Mouse (Mus musculus) ES-E14 (cell line): ENCODE results near the gene Dhdh. TPM values are rescaled to one million over a fixed set of nuclear protein-coding genes. Genes with fewer than 3 reads are reported as not detected.

Experiments used
- DNase-seq: peaks from one replicate; pipeline ENCODE4 v3.0.0-alpha.2; 2013; ENCODE audit warnings: low read depth, low spot score
- H3K27ac ChIP-seq: 2 replicates; pipeline ENCODE4 v1.5.1; 2012; ENCODE audit warnings: low read depth, mild to moderate bottlenecking, low read length, moderate library complexity, mixed read lengths; ENCODE audit not compliant: poor library complexity, insufficient read depth, severe bottlenecking
- H3K36me3 ChIP-seq: 2 replicates; pipeline ENCODE4 v1.6.1; 2012; ENCODE audit warnings: mild to moderate bottlenecking, low read length, moderate library complexity, mixed read lengths; ENCODE audit not compliant: control insufficient read depth, poor library complexity, insufficient read depth, severe bottlenecking
- H3K4me1 ChIP-seq, 2 experiments: fragments of 150-350 bp in 1 of 2; sonication (generic) in 1 of 2; 2 replicates each; pipeline ENCODE4 v1.6.1; 2012; ENCODE audit warnings: low read length in 2 of 2, mild to moderate bottlenecking in 1 of 2, mixed read lengths in 1 of 2; ENCODE audit not compliant: control insufficient read depth in 2 of 2, insufficient read depth in 2 of 2, poor library complexity in 1 of 2
- H3K4me3 ChIP-seq, 2 experiments: fragments of 150-350 bp in 1 of 2; sonication (generic) in 1 of 2; 2 replicates each; pipeline ENCODE4 v1.5.1; 2012; ENCODE audit warnings: low read length in 2 of 2, low read depth in 1 of 2, mild to moderate bottlenecking in 1 of 2, mixed read lengths in 1 of 2; ENCODE audit not compliant: insufficient read depth in 1 of 2, poor library complexity in 1 of 2, severe bottlenecking in 1 of 2
- H3K9ac ChIP-seq: 2 replicates; pipeline ENCODE4 v1.6.1; 2012; ENCODE audit warnings: low read depth, mild to moderate bottlenecking, low read length, mixed read lengths; ENCODE audit not compliant: poor library complexity, insufficient read depth, severe bottlenecking
- H3K9me3 ChIP-seq: fragments of 150-350 bp; sonication (generic); 2 replicates; pipeline ENCODE4 v1.6.1; 2012; ENCODE audit warnings: low read depth, mild to moderate bottlenecking, low read length; ENCODE audit not compliant: control insufficient read depth, insufficient read depth
- CHD2 ChIP-seq: IDR thresholded peaks from 2 replicates; pipeline ENCODE4 v1.6.1; 2014; ENCODE audit warnings: mild to moderate bottlenecking, low read depth, low read length, inconsistent platforms
- HCFC1 ChIP-seq: IDR thresholded peaks from 2 replicates; pipeline ENCODE4 v1.6.1; 2012; ENCODE audit warnings: low read length, inconsistent platforms, borderline replicate concordance; ENCODE audit not compliant: insufficient read depth
- MAFK ChIP-seq: IDR thresholded peaks from 2 replicates; pipeline ENCODE4 v1.6.1; 2014; ENCODE audit warnings: mild to moderate bottlenecking, low read depth, low read length, inconsistent platforms; ENCODE audit not compliant: insufficient read depth
- ZC3H11A ChIP-seq: IDR thresholded peaks from 2 replicates; pipeline ENCODE4 v1.6.1; 2012; ENCODE audit warnings: low read depth, mild to moderate bottlenecking, inconsistent platforms, low read length, borderline replicate concordance
- ZNF384 ChIP-seq: IDR thresholded peaks from 2 replicates; pipeline ENCODE4 v1.6.1; 2012; ENCODE audit warnings: low read depth, low read length, inconsistent platforms
- in situ Hi-C, 2 experiments: fragments of 600-800 bp; cut with MboI; formaldehyde crosslinking; loops; one replicate each; pipeline ENCODE4 v1.15.1; 2025; ENCODE audit warnings: low sequenced_read_pairs in 2 of 2, inconsistent platforms in 1 of 2; ENCODE audit not compliant: unreplicated experiment in 2 of 2
- total RNA-seq: library from RNA; depleted of rRNA; stranded (reverse); fragments of 300-350 nt; gene quantifications from 2 replicates; pipeline ENCODE4 v1.2.3, GENCODE M21; 2012

The Dhdh gene
- total RNA-seq, 1 experiment, result 3.6 TPM

DNA sequence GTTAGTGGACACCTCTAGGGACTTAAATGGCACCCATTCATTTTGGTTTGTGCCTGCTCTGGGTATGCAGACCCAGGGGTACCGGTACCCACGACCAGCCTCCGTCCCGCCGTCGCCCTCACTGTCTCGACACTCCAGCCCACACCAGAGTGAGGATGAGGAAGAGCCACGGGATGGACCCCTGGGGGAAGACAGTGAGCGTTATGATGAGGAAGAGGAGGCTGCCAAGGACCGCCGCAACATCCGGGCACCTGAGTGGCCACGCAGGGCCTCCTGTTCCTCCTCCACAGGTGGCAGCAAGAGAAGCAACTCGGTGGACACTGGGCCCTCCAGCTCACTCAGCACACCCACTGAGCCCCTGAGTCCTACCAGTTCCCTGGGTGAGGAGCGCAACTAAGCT, 33.6 kb downstream of the Dhdh start:
- Histone ChIP-seq H3K27ac (no peak overlapping the region), H3K9me3 (no peaks in the 10 kb centered on the region), H3K9ac (no peak overlapping the region), H3K36me3 (peaks cover 25% of the 10 kb centered on the region), H3K4me3 (peak overlapping the region in 1 of 2 experiments; percentile 12; a peak in 1 of 4 replicates), H3K4me1 (peaks cover 0 to 19% of the 10 kb centered on the region in 2 experiments; a peak in 1 of 4 replicates)
- in situ Hi-C loops, result no loop called here
- DNase-seq, result no peak
- TF ChIP-seq CHD2 (no peak), MAFK (no peak), ZNF384 (no peak), HCFC1 (no peak)

DNA sequence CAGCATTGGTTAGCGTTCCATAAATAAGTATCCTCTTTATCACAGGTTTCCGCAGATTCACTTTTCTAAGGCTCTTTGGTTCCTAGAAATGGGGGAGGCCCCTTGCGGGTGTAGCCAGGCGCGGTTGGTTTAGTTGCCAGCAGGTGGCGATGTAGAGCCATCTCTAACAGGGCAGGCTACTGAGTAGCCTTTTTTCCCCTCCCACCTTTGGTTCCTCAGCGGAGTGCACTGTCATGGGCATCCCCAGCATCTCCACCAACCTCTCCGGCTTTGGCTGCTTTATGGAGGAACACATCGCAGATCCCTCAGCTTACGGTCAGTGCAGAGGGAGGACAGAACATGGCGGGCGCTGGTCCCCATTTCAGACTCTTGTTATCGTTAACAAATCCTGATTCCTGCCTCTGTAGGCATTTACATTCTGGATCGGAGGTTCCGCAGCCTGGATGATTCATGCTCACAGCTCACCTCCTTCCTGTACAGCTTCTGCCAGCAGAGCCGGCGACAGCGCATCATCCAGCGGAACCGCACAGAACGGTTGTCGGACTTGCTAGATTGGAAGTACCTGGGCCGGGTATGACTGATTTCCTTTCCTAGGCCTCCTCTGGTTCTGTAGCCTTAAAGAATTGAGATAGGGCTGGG, 37.1 kb downstream of the Dhdh start:
- Histone ChIP-seq H3K9me3 (no peaks in the 10 kb centered on the region), H3K9ac (peak overlapping the region; percentile 21; the same call in 1 of the 2 replicates), H3K36me3 (peaks cover 11% of the 10 kb centered on the region; the same call in 1 of the 2 replicates), H3K4me1 (peaks cover 1 to 30% of the 10 kb centered on the region in 2 experiments; a peak in 1 of 4 replicates), H3K4me3 (peak overlapping the region in 1 of 2 experiments; percentile 44; a peak in 3 of 4 replicates), H3K27ac (no peak overlapping the region)
- in situ Hi-C loops, result no loop called here
- TF ChIP-seq ZC3H11A, result no peak
- TF ChIP-seq ZNF384, result no peak
- TF ChIP-seq HCFC1, result no peak
- no peak for TF ChIP-seq CHD2
- no peak; the same call in 1 of the 2 replicates for TF ChIP-seq MAFK
- peak; percentile 84 for DNase-seq

DNA sequence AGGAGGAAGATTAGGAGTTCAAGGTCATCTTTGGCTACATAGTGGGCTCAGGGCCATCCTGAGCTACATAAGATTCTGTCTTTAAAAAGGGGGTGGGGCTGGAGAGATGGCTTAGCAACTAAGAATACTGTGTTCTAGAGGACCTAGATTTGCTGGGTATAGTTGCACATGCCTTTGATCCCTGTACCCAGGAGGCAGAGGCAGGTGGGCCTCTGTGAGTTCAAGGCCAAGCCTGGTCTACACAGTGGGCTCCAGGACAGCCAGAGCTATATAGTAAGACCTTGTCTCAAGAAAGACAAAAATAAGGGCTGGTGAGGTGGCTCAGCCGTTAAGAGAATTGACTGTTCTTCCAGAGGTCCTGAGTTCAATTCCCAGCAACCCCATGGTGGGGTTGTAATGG, 38.6 kb downstream of the Dhdh start:
- no peak for TF ChIP-seq ZC3H11A
- no peak for TF ChIP-seq MAFK
- TF ChIP-seq ZNF384, result no peak
- TF ChIP-seq HCFC1, result no peak
- no peak for DNase-seq
- no peak overlapping the region for H3K4me3 ChIP-seq
- in situ Hi-C loops, result no loop called here
- peaks cover 11% of the 10 kb centered on the region; the same call in 1 of the 2 replicates for H3K36me3 ChIP-seq
- H3K4me1 ChIP-seq, result peaks cover 1 to 20% of the 10 kb centered on the region in 2 experiments; a peak in 1 of 4 replicates
- peak overlapping the region; percentile 43; the same call in 1 of the 2 replicates for H3K27ac ChIP-seq
- no peak overlapping the region for H3K9ac ChIP-seq
- no peaks in the 10 kb centered on the region for H3K9me3 ChIP-seq

DNA sequence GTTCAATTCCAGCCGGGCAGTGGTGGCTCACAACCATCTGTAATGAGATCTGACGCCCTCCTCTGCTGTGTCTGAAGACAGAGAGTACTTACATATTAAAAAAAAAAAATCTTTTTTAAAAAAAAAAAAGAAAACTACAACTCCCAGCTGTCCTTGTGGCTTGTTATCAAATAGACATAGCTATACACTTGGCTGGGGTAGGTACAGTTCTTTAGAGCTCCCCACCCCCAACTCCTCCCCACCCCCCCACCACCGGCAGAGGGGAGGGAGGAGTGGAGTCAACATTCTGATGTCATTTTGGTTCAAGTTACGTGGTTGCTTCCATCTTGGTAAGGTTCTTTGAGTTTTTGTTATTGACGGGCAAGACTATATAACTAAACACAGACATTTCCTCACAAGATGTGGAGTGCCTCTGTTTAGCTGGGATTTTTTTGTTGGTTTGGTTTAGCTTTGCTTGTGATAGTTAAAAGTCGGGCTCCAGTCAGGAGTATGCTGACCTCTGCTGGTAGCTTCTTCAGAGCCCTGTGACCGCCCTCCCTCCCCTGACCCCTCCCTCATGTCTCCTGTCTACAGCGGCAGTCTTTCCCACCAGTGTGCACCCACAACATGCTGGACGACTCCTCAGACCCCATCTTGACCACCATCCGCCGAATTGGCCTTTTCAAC, 41.1 kb downstream of the Dhdh start:
- TF ChIP-seq ZC3H11A (no peak), HCFC1 (peak; percentile 82), CHD2 (no peak), ZNF384 (peak; percentile 57; the same call in 1 of the 2 replicates), MAFK (no peak)
- peak overlapping the region; percentile 49 to 53 for H3K4me3 ChIP-seq
- in situ Hi-C loops, result no loop called here
- DNase-seq, result no peak
- H3K9me3 ChIP-seq, result no peaks in the 10 kb centered on the region
- peak overlapping the region; percentile 75 for H3K27ac ChIP-seq
- H3K4me1 ChIP-seq, result peaks cover 1 to 21% of the 10 kb centered on the region in 2 experiments; a peak in 2 of 4 replicates
- H3K9ac ChIP-seq, result peak overlapping the region; percentile 75
- H3K36me3 ChIP-seq, result peaks cover 6% of the 10 kb centered on the region; the same call in 1 of the 2 replicates
